Mouse (Mus musculus) lung, postnatal 0 days (tissue): Measurements from ENCODE around the gene Ncor1. TPM values are rescaled to one million over a fixed set of nuclear protein-coding genes. Genes with fewer than 3 reads are reported as not detected.

Experiments used
- ATAC-seq: fragments of 200-750 bp; cut with Nextera tagmentation; 2 replicates; pipeline ENCODE4 v1.8.0; 2017; ENCODE audit warnings: moderate library complexity
- DNase-seq: peaks from one replicate; pipeline ENCODE4 v3.0.0-alpha.2; 2016; ENCODE audit warnings: low spot score
- H3K27ac ChIP-seq: fragments of 300-500 bp; sonication (generic); 2 replicates; pipeline ENCODE4 v1.5.1; 2014; ENCODE audit warnings: antibody characterized with exemption, mild to moderate bottlenecking, low read length, mixed read lengths
- H3K27me3 ChIP-seq: fragments of 300-500 bp; sonication (generic); replicated peaks from 2 replicates; pipeline ENCODE4 v1.6.1; 2014; ENCODE audit warnings: low read length, mixed read lengths; ENCODE audit not compliant: insufficient read depth
- H3K36me3 ChIP-seq: fragments of 300-500 bp; sonication (generic); 2 replicates; pipeline ENCODE4 v1.6.1; 2014; ENCODE audit warnings: low read length, mixed read lengths; ENCODE audit not compliant: insufficient read depth
- H3K4me1 ChIP-seq: fragments of 300-500 bp; sonication (generic); 2 replicates; pipeline ENCODE4 v1.6.1; 2014; ENCODE audit warnings: antibody characterized with exemption, low read depth, low read length, mixed read lengths; ENCODE audit not compliant: insufficient read depth
- H3K4me2 ChIP-seq: fragments of 300-500 bp; sonication (generic); replicated peaks from 2 replicates; pipeline ENCODE4 v1.6.1; 2014; ENCODE audit warnings: low read depth, mild to moderate bottlenecking, low read length, moderate library complexity, mixed read lengths
- H3K4me3 ChIP-seq: fragments of 300-500 bp; sonication (generic); 2 replicates; pipeline ENCODE4 v1.5.1; 2014; ENCODE audit warnings: low read depth, low read length
- H3K9ac ChIP-seq: fragments of 300-500 bp; sonication (generic); replicated peaks from 2 replicates; pipeline ENCODE4 v1.6.1; 2014; ENCODE audit warnings: low read depth, mild to moderate bottlenecking
- H3K9me3 ChIP-seq: fragments of 300-500 bp; sonication (generic); 2 replicates; pipeline ENCODE4 v1.6.1; 2016; ENCODE audit warnings: low read length, mixed read lengths
- CTCF ChIP-seq: IDR thresholded peaks from 2 replicates; pipeline ENCODE4 v1.5.1; 2016; ENCODE audit warnings: antibody characterized with exemption, mild to moderate bottlenecking
- EP300 ChIP-seq: IDR thresholded peaks from 2 replicates; pipeline ENCODE4 v1.6.1; 2016; ENCODE audit warnings: antibody characterized with exemption, mild to moderate bottlenecking, control low read depth
- WGBS: fragments of 180-500 bp; shearing (Covaris S2); extraction: QIAGEN DNeasy Blood & Tissue Kit; methylation state at CpG from one replicate; pipeline ENCODE4 v1.1.7; 2014; 5-methylcytosine and 5-hydroxymethylcytosine counted together
- polyA plus RNA-seq: library from polyadenylated mRNA; unstranded; fragments of >200 nt; fragmentation: Nextera tagmentation; extraction: Ambion mirVana; gene quantifications from 2 replicates; pipeline ENCODE4 v1.2.1, GENCODE M21; 2015

Gene Ncor1
- polyA plus RNA-seq, 1 experiment from 2014 or later = 103 TPM

- Histone ChIP-seq H3K36me3 (peaks cover 20% of the 10 kb centered on the region), H3K9ac (no peak overlapping the region), H3K27me3 (no peaks in the 10 kb centered on the region), H3K27ac (no peak overlapping the region), H3K4me1 (no peaks in the 10 kb centered on the region), H3K4me3 (no peak overlapping the region), H3K9me3 (no peaks in the 10 kb centered on the region), H3K4me2 (no peak overlapping the region)
- 85% methylated on average over 6 of the region's 6 CpGs for WGBS
- no peak for TF ChIP-seq CTCF
- ATAC-seq = no peak
- DNase-seq = no peak
These were observed 91.5 kb downstream of the Ncor1 start for GRCm38 (mm10) chr11:62366879-62367278.

- no peak for TF ChIP-seq CTCF
- no peak for TF ChIP-seq EP300
- no peaks in the 10 kb centered on the region for H3K4me1 ChIP-seq
- H3K36me3 ChIP-seq = peaks cover 22% of the 10 kb centered on the region; the same call in 1 of the 2 replicates
- H3K9me3 ChIP-seq = no peaks in the 10 kb centered on the region
- WGBS = 92% methylated on average over 2 of the region's 2 CpGs
- DNase-seq = no peak
- H3K9ac ChIP-seq = no peak overlapping the region
- H3K27me3 ChIP-seq = no peaks in the 10 kb centered on the region
- no peak for ATAC-seq
- no peak overlapping the region for H3K27ac ChIP-seq
- H3K4me3 ChIP-seq = no peak overlapping the region
- H3K4me2 ChIP-seq = no peak overlapping the region
These were observed 103.1 kb downstream of the Ncor1 start for GRCm38 (mm10) chr11:62355216-62355615.

GRCm38 (mm10) chr11:62351948-62352347 is 106.4 kb downstream of the Ncor1 start:
- H3K4me1 ChIP-seq = no peaks in the 10 kb centered on the region
- H3K9ac ChIP-seq = no peak overlapping the region
- H3K4me3 ChIP-seq = no peak overlapping the region
- TF ChIP-seq EP300 (no peak), CTCF (no peak)
- no peaks in the 10 kb centered on the region for H3K27me3 ChIP-seq
- no peak for DNase-seq
- peaks cover 22% of the 10 kb centered on the region; the same call in 1 of the 2 replicates for H3K36me3 ChIP-seq
- no peak for ATAC-seq
- no peak overlapping the region for H3K27ac ChIP-seq
- no peak overlapping the region for H3K4me2 ChIP-seq
- no peaks in the 10 kb centered on the region for H3K9me3 ChIP-seq
- WGBS = 64% methylated on average over 4 of the region's 4 CpGs

- TF ChIP-seq CTCF (no peak), EP300 (no peak)
- DNase-seq (no peak), ATAC-seq (no peak)
- Histone ChIP-seq H3K27ac (no peak overlapping the region), H3K4me1 (no peaks in the 10 kb centered on the region), H3K9ac (no peak overlapping the region), H3K36me3 (peaks cover 36% of the 10 kb centered on the region; the same call in 1 of the 2 replicates), H3K9me3 (no peaks in the 10 kb centered on the region), H3K4me2 (no peak overlapping the region), H3K4me3 (no peak overlapping the region), H3K27me3 (no peaks in the 10 kb centered on the region)
- 90% methylated on average over 13 of the region's 13 CpGs for WGBS
These were observed 115.3 kb downstream of the Ncor1 start for GRCm38 (mm10) chr11:62343002-62343401.

GRCm38 (mm10) chr11:62332228-62332627 is 126.1 kb downstream of the Ncor1 start:
- Histone ChIP-seq H3K9me3 (no peaks in the 10 kb centered on the region), H3K4me1 (no peaks in the 10 kb centered on the region), H3K27me3 (no peaks in the 10 kb centered on the region), H3K36me3 (peaks cover 69% of the 10 kb centered on the region), H3K27ac (no peak overlapping the region), H3K9ac (no peak overlapping the region), H3K4me2 (no peak overlapping the region), H3K4me3 (no peak overlapping the region)
- no peak for DNase-seq
- no peak for TF ChIP-seq CTCF
- TF ChIP-seq EP300 = no peak
- no peak for ATAC-seq
- 83% methylated on average over 4 of the region's 4 CpGs for WGBS

- Histone ChIP-seq H3K9ac (no peak overlapping the region), H3K36me3 (peaks cover 68% of the 10 kb centered on the region), H3K4me1 (no peaks in the 10 kb centered on the region), H3K4me2 (no peak overlapping the region), H3K27me3 (no peaks in the 10 kb centered on the region), H3K4me3 (no peak overlapping the region), H3K27ac (no peak overlapping the region), H3K9me3 (no peaks in the 10 kb centered on the region)
- no peak for TF ChIP-seq EP300
- TF ChIP-seq CTCF = no peak
- WGBS = 84% methylated on average over 5 of the region's 5 CpGs
- no peak for DNase-seq
- ATAC-seq = no peak
These were observed 127.2 kb downstream of the Ncor1 start for GRCm38 (mm10) chr11:62331141-62331540.

GRCm38 (mm10) chr11:62323659-62324058 is 134.7 kb downstream of the Ncor1 start:
- Histone ChIP-seq H3K4me3 (no peak overlapping the region), H3K36me3 (peaks cover 56% of the 10 kb centered on the region), H3K27me3 (no peaks in the 10 kb centered on the region), H3K4me2 (no peak overlapping the region), H3K9ac (no peak overlapping the region), H3K27ac (no peak overlapping the region), H3K4me1 (no peaks in the 10 kb centered on the region), H3K9me3 (no peaks in the 10 kb centered on the region)
- DNase-seq (no peak), ATAC-seq (no peak)
- WGBS = 52% methylated on average over 3 of the region's 3 CpGs
- TF ChIP-seq EP300 (no peak), CTCF (no peak)
